Mouse (Mus musculus) cerebellum, postnatal 4 days (tissue): ENCODE measurements around the gene Cdc42bpb.
A peak's percentile ranks its signal among the peaks of the same experiment; 100 is the strongest.

Experiments
- DNase-seq, 2 experiments: peaks; one replicate each; pipeline ENCODE4 v3.0.0; 2022; ENCODE audit warnings: low spot score in 2 of 2, mixed read lengths in 1 of 2

Cdc42bpb gene

DNA sequence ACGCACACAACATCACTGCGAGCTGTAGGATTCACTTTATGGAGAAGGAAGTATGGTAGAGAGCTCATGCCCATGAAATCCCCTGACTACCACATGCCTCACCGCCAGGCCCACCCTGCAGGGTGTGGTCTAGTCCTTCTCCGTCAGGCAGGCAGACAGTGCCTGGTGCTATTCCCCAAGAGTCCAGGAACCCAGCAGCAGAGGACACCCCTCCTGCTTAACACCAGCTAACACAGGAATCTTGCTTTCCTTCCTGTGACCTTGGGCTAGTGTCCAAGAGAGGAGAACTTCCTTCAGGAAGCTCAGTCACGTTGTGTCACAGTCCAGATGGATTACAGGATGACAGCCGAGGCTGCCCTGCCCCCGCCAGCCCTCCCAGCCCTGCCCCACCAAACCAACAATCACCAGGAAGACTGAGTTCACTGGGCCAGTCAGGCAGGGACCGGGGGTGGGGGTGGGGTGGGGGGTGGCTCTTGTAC lies 9.2 kb upstream of the Cdc42bpb start:
- DNase-seq, result no peak

DNA sequence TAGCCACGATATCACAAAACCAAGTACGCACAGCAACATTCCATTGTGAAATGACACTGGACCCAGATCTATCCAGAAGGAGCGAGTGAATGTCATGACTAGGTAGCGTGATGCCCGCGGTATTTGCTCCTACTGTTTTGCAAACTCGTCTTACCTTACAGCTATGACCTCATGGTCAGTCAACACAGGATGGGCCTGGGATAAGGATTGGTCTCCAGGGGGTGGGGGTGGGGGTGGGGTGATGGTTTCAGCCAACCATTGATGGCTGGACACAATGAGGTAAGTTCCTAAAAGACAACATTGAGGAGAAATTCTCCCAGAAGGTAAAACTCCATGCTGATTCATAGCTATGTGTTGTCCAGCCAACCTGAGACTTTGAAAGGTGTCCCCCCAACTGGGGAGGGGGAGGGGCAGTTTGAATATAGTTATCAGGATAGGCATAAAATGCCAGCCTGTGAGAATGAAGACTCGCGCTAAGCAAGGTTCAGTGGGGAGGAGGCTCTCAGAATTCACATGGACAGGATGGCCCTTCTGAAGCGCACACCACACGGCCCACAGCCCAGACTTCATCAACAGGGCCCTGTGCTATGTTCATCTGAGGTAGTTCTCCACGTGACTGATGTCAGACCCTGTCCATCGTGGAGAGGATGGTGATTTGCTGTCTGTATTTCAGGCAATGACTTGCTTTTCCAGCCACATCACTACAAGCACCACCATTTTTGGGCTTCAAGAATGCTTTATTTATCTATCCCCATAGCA lies 8.5 kb upstream of the Cdc42bpb start:
- DNase-seq, result no peak

DNA sequence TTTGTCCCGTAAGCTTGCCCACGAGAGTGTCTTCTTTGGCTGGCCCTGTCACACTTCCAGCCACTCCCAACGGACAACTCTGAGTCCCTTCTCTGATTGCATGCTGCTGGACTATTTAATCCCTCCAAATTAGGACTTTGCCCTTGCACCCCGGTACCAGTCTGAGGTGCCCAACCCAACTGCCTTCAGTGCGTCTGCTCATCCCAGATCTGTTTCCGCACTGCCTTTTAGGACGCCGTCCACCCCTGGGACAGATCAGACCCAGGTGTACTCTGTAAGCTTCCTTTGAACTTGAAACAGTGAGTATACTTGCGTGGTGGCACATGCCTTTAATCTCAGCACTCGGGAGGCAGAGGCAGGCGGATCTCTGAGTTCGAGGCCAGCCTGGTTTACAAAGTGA lies 1.3 kb upstream of the Cdc42bpb start:
- DNase-seq, result no peak

DNA sequence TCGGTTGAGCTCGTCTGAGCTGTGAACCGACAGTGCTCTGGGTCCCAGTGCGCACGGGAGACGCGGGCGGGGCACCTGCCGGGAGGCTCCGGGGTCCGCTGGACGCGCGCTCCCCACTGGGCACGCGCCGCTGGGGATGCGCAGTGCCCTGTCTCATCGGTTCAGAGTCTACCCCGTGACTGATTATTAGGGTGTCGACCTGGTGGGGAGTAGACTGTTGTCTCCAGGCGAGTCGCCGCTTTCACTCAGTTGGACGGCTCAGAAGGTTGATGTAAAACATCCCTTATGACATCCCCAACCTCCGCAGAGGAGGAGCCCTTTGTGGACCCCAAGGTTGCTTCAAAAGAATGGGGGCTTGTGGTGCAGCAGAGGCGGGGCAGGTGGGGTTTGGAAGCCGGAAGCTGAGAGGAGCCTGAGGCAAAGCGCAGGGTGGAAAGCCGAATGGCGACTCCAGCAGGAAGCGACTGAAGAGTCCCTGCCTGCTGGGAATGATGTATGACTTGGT lies 520 bp upstream of the Cdc42bpb start:
- DNase-seq, result no peak

DNA sequence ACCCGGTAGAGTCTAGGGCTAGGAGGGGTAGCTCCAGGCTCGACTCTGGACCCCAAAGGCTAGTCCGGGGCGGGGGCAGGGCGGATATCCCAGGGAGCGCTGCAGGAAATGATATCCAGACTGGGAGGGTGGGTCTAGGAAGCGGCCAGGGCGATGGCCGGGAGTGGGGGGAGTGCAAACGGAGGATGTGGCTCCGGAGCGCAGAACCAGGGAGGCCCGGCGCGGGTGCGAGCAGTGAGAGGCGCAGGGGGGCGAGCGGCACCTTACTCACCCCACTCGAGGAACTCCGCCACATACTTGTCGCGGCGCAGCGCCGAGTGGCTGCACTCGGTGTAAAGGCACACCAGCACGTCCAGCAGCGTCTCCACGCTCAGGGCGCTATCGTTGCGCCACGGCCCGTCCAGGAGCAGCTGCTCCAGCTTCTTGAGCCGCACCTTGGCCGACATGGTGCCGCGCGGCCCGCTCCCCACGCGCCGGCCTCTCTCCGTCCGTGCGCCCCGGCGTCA lies 639 bp downstream of the Cdc42bpb start:
- DNase-seq, result no peak

DNA sequence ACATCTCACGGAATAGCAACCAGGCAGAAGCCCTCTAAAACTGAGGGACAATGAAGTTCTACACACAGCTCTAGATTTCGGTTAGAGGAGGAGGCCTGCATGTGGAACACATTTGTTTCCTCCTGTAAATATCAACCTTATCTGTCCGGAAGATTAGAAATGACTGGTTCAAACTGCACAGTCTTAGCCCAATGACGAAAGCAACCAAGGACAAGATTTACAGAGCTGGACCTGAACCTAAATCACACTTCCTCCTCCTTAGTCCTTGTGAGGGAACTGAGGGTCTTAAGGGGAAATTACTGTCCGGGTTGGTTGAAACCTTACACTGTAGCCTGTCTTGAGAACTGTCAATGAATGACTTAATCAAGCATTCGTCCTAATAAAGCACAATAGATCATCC lies 1.5 kb downstream of the Cdc42bpb start:
- DNase-seq, result no peak

DNA sequence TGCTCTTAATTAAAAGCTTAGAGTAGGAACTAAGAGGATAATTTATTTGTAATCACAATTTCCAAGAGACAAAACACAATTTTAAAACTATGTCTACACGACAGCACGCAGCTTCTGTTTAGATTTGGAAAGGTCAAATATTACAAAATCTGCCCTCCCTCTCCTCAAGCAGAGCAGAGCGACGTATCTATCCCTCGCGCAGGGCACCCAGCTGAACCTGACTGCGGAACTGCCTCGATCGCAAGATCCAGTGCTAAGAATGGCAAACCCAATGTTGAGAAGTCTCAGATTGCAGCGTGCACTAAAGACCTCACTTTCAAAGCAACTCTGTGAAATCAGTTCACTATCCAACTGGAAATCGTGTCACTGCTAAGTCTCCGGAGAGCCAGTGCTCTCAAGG lies 2.0 kb downstream of the Cdc42bpb start:
- no peak for DNase-seq

DNA sequence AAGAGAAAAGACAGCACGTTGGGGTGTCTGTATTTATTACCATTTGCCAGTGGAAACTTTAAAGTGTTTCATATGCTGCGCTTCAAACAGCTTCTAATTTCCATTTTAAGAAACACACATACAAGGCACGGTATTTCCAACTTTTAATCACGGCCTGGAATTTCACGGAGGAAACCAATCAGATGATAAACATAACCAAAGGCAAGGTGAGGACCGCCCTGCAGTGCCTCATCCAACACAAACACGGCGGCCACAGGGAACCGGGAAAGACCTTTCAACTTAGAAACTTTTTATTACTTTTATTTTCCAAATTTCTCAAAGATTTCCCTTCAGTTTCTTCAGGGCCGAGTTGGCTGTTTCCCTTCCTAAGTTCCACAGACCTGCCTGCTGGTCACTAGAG lies 2.8 kb downstream of the Cdc42bpb start:
- no peak for DNase-seq

DNA sequence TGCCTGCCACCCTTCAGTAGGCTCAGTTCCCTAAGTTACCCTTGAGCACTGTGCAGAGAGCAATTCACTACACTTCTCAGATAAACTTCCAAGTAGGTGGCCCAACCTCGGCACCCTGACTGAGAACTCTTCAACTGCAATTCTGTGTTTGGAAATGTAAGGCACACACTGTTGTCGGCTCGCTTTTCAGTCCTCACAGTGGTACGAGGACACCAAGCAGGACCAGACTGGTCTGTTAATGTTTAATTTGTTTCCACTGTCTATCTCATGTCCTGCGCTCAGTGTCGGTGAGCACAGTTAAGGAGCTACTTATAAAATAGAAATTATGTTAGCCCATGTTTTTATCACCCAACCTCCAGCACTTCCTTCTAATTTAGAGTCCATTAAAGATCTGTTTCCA lies 4.1 kb downstream of the Cdc42bpb start:
- no peak for DNase-seq

DNA sequence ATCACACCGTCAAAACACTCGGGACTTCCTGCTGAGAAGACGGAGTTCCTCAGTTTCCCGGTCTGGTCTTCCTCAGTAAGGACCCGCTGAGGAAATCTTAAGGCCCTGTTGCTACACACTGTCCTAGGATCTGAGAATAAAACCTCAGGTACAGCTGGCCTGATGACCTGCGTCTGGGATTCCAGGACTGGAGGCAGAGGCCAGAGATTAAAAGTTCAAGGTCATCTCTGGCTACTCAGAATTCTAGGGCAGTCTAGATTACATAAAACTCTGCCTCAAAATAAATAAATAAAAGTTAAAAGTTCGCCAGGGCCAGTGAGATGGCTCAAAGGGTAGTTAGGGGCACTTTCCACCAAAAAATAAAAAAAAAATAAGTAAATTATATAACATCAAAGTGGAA lies 5.6 kb downstream of the Cdc42bpb start:
- DNase-seq, result no peak

DNA sequence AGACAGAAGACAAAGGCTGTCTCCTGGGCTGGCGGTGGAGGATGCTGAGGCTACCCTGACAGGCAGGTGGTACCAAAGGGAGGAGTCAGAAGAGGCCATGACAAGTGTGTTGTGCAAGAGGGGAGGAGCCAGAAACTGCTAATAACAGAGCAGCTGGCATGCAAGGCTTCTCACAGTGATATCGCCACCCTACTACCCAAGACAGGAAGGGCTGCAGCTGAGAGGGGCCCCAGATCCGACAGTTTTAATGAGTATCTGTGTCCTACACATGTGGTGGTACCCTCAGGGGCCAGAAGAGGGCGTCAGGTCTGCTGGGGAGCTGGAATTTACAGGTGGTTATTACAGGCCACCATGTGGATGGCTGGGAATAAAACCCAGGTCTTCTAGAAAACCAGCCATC lies 7.3 kb downstream of the Cdc42bpb start:
- DNase-seq, result no peak

DNA sequence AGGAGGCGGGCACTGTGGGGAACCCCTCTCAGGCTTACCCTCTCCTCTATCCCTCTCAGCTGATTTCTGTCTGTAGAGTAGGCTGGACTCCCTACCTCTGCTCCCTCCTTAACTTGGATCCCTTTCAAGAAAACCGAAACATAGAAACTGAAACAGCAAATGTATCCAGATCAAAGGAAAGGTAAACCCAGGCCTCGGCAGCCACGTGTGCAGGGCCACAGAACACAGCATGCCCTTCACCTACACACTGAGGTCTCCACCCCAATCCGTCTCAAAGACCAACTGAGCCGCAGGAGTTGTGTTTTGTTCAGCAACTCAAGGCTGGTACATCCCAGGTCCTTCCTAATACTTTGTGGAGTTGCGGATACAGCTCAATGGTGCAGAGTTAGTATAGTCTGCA lies 10.5 kb downstream of the Cdc42bpb start:
- no peak for DNase-seq

DNA sequence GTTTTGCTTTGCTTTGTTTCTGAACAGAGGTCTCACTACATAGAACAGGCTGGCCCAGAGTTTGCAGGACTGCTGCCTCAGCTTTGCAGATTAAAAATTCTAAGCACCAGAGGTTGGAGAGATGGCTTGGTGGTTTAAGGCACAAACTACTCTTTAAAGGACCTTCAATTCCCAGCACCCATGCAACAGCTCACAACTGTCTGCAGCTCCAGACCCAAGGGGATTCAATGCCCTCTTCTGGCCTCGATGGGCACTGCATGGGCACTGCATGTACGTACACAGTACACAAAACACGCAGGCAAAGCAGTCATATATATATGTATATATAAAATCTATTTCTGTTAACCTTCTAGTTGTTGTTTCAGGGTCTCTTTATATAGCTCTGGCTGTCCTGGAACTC lies 13.3 kb downstream of the Cdc42bpb start:
- no peak for DNase-seq

DNA sequence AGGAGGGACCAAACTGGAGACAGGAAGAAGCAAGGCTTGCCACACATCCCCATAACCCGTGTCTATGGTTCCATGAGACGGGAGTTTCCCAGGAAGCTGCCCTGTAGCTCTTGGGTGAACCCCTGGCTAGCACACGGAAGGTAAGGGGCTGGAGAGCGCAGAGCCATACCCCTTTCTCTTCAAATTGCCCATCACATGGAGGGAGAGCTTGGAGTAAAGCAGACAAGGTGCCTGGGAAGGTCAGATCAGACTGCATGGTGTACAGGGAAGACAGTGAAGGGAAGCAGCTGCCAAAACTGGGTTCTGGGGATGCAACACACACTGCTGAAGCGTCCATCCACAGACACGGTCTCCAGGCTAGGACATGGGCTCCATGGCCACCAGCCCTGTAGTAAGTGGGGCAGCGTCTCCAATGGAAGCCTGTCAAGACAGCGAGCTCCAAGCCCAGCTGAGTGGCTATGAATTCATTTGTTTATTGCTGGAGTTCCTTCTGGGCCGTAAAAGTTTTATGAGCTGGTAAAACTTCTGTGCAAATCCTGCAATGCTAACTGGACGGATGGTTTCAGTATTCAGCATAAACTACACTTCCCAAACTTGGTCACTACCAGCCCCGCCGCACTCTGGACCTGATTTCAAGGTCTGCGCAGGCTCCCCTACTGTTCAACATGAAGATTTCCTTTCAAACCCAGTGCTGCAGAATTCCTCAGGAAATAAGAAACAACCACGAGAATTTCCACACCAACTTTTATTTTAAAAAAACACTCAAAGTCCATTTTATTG lies 16.0 kb downstream of the Cdc42bpb start:
- DNase-seq, result no peak

DNA sequence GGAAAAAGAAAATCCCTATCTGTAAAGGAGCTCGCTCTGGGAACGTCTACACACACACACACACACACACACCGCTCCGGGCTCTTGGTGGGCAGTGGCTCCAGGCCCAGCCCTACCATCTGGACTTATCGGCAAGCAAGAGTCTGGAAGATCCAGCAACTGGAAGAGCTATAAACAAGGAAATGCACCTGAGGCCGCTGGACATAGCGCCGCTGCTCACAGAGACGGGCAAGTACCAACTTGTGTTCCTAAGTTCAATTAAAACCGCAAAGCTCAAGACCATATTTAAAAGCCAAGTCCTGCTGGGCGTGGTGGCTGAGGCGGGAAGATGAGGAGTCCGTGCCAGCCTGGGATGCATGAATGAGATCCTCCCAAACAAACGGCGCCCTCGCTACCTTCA lies 16.8 kb downstream of the Cdc42bpb start:
- DNase-seq, result peak in 1 of 2 experiments; percentile 49

DNA sequence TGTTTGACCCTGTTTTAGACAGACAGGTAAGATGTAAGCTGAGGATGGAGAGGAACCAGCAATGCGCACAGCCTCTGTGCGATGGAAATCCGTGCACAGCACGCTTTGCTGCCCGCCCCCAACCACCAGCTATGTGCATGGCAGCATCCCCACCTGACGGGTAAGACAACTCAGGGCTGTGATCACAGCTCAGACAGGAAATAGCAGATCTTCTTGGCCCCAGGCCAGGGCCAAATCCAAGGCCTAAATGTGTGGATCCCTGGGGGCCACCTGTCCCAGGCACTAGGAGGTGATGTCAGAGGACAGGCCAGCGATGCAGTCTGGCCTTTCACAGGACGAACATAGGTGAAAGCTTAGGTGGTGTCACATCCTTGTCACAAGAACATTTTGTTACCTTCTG lies 21.3 kb downstream of the Cdc42bpb start:
- no peak for DNase-seq

DNA sequence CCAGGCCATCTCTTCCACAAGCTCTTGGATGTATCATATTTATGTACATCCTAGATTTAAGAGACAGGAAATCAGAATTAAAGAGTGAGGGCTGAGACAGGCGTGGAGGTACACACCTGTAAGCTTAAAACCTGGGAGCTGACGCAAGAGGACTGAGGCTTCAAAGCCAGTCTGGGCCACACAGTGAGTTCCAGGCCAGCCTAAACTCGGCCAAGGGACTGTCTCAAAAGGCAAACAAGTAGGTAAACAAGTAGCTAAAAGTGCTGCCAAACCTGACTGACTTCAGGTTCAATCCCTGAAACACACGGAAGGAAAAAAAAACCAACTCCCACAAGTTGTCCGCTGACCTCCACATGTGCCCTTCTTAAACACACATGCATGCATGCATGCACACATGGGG lies 23.4 kb downstream of the Cdc42bpb start:
- DNase-seq, result no peak

DNA sequence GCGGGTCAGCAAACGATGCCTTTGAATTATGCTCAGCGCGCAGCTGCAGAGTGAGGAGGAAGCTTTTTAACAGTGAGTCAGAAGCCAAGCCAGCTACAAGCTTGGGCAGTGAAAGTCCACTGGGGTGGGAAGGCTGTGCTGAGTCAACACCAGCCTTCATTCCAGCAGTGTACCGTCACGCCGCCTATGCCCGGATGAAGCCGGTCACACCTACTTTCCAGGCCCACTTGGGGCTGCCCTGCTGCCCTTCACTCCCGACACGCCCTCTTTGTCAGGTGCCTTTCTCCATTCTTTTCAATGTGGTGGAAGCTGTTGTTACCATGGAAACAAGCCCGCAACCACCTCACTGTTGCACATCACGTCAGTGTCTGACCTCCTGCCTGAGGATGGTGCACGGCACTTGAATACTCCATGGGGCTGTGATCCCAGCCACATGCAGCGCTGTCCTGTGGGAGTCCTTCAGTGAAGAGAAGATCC lies 24.0 kb downstream of the Cdc42bpb start:
- no peak for DNase-seq

DNA sequence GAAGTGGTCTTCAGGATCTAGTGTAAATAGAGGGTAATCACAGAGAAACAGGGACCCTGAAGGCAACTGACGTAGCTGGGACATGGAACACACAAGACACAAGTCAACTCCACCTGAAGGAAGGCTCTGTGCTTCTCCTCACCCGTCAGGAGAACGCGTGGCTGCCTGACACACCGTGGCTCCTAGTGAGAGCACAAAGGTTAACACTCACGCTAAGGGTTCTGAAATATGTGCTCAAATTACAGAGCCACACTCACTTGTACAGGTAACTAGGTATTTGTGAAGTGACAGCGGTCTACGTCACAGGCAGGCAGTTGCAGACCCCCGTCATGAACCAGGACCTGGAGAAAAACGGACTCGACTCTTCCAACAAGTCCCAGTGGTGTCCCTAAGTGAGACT lies 24.5 kb downstream of the Cdc42bpb start:
- DNase-seq, result no peak

DNA sequence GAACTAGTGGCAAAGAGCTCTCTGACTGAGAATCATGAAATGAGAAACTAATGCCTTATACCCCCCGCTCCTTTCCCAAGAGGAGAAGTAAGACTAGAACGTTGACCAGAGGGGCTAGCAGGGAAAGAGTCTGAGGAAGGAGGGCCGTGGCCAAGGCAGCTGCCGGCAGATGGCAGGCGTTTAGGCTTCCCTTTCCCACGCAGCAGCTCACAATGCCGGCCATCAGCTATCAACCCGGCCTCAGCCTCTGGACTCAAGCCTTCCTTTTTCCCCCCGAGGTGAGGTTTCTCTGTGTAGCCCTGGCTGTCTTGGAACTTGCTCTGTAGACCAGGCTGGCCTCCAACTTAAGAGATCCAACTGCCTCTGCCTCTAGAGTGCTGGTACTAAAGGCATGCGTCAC lies 25.0 kb downstream of the Cdc42bpb start:
- no peak for DNase-seq

DNA sequence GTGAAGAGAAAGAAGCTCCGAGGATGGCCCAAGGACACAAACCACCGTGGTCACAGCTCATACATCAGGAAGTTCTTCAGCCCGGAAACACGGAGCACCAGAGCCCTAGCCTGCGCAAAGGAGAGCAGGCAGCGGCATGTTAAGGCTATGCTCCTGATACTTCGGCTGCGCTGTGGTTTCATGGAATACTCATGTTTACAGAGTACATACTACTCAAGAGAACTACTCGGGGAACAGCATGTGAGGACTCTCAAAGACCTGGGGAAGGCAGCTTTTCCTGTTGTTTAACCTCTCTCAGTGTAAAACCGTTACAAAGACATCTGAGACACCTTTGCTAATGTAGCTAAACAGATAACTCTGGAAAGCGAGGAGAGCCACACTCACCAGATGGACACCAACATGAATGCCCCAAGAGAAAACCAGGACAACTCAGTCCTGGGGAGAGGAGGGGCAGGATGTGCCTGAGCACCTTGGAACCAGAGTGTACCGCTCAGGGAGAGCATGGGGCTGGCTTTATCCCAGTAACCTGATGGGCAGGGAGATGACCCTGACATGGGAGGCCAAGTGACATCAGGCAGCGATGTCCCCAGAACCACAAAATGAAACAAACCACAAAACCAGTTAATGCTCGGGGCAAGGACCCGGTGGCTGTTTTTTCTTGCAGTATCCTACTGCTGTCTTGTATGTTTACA lies 27.8 kb downstream of the Cdc42bpb start:
- DNase-seq, result no peak

DNA sequence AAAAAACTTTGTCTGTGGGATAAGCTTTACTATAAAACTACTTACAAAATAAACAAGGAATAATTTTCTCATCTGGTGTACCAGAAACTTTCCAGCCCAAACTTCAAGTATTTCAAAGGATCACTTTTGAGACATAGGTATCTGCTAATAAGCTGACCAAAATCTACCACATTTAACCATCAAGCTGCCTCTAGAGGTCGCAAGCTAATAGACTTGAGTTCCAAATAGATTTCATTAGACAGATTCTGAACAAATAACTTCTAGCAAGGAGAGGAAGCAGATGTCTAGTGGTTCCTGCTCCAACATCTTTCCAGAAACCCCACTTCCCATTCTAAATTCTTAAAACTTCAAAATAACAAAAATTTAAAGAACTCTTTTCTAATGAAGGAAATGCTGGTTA lies 33.6 kb downstream of the Cdc42bpb start:
- no peak for DNase-seq
